Mouse (Mus musculus) hindlimb bud, embryonic 11.5 days (tissue): ENCODE data around the gene Bphl.
"Not testable (repeated sequence)": the region's sequence is repeated elsewhere in the genome, so short reads cannot be mapped to it uniquely, and the experiment has no call there.

ENCODE experiments used
- DNase-seq: peaks from one replicate; pipeline ENCODE4 v3.0.0-alpha.2; 2012; ENCODE audit warnings: low read depth, low spot score; ENCODE audit errors: extremely low spot score

Gene Bphl

GRCm38 (mm10) chr13:34051692-34052091 is 14.3 kb downstream of the Bphl start:
- no peak for DNase-seq

- DNase-seq, result no peak
These were observed 16.4 kb downstream of the Bphl start for GRCm38 (mm10) chr13:34053673-34054282.

- no peak for DNase-seq
These were observed 17.0 kb downstream of the Bphl start for GRCm38 (mm10) chr13:34054391-34054790.

- no peak for DNase-seq
These were observed 17.6 kb downstream of the Bphl start for GRCm38 (mm10) chr13:34054983-34055382.

- no peak for DNase-seq
These were observed 19.9 kb downstream of the Bphl start for GRCm38 (mm10) chr13:34057252-34057651.

GRCm38 (mm10) chr13:34060061-34060460 is 22.7 kb downstream of the Bphl start:
- no peak for DNase-seq

- no peak for DNase-seq
These were observed 25.1 kb downstream of the Bphl start for GRCm38 (mm10) chr13:34062466-34062865.

GRCm38 (mm10) chr13:34066351-34066750 is 29.0 kb downstream of the Bphl start:
- no peak for DNase-seq

GRCm38 (mm10) chr13:34070296-34070695 is 32.9 kb downstream of the Bphl start:
- no peak for DNase-seq

GRCm38 (mm10) chr13:34071836-34072235 is 34.4 kb downstream of the Bphl start:
- no peak for DNase-seq

GRCm38 (mm10) chr13:34072847-34073246 is 35.5 kb downstream of the Bphl start:
- DNase-seq, result no peak

GRCm38 (mm10) chr13:34074441-34074840 is 37.0 kb downstream of the Bphl start:
- DNase-seq, result not testable (repeated sequence)

GRCm38 (mm10) chr13:34075893-34076292 is 38.5 kb downstream of the Bphl start:
- DNase-seq, result not testable (repeated sequence)

- no peak for DNase-seq
These were observed 39.4 kb downstream of the Bphl start for GRCm38 (mm10) chr13:34076561-34077491.

- no peak for DNase-seq
These were observed 40.3 kb downstream of the Bphl start, which contains the start of gene Tubb2a for GRCm38 (mm10) chr13:34077492-34078271. Tubb2a (minus strand) TSS chr13:34078007.

- DNase-seq, result no peak
These were observed 41.3 kb downstream of the Bphl start for GRCm38 (mm10) chr13:34078500-34079280.

- no peak for DNase-seq
These were observed 42.4 kb downstream of the Bphl start for GRCm38 (mm10) chr13:34079801-34080200.

- DNase-seq, result no peak
These were observed 44.5 kb downstream of the Bphl start for GRCm38 (mm10) chr13:34081926-34082325.

- DNase-seq, result no peak
These were observed 46.8 kb downstream of the Bphl start for GRCm38 (mm10) chr13:34084026-34084750.
